Mouse (Mus musculus): Measurements from ENCODE around the gene Fkbp5.

Fkbp5 gene

GRCm38 (mm10) chr17:28463701-28464443, 53.5 kb downstream of the Fkbp5 start:
- no peak for DNase-seq (ENCODE audit: extremely low spot score, low spot score)

- no peak for DNase-seq (ENCODE audit: extremely low spot score, low spot score)
These were observed 56.9 kb downstream of the Fkbp5 start for GRCm38 (mm10) chr17:28460388-28460787.

GRCm38 (mm10) chr17:28455098-28455497, 62.2 kb downstream of the Fkbp5 start:
- DNase-seq (ENCODE audit: extremely low spot score, low spot score), result no peak

- DNase-seq (ENCODE audit: extremely low spot score, low spot score), result no peak
These were observed 64.4 kb downstream of the Fkbp5 start for GRCm38 (mm10) chr17:28452889-28453288.

GRCm38 (mm10) chr17:28451914-28452313, 65.4 kb downstream of the Fkbp5 start:
- no peak for DNase-seq (ENCODE audit: extremely low spot score, low spot score)

- DNase-seq (ENCODE audit: extremely low spot score, low spot score), result no peak
These were observed 65.8 kb downstream of the Fkbp5 start for GRCm38 (mm10) chr17:28451487-28451886.

- DNase-seq (ENCODE audit: extremely low spot score, low spot score), result no peak
These were observed 69.1 kb downstream of the Fkbp5 start for GRCm38 (mm10) chr17:28448225-28448624.

- DNase-seq (ENCODE audit: extremely low spot score, low spot score), result no peak
These were observed 69.5 kb downstream of the Fkbp5 start for GRCm38 (mm10) chr17:28447789-28448188.

- no peak for DNase-seq (ENCODE audit: extremely low spot score, low spot score)
These were observed 70.5 kb downstream of the Fkbp5 start for GRCm38 (mm10) chr17:28446820-28447168.

- DNase-seq (ENCODE audit: extremely low spot score, low spot score), result no peak
These were observed 71.2 kb downstream of the Fkbp5 start for GRCm38 (mm10) chr17:28445886-28446819.

- DNase-seq (ENCODE audit: extremely low spot score, low spot score), result no peak
These were observed 74.7 kb downstream of the Fkbp5 start for GRCm38 (mm10) chr17:28442661-28443060.

- DNase-seq (ENCODE audit: extremely low spot score, low spot score), result no peak
These were observed 78.8 kb downstream of the Fkbp5 start for GRCm38 (mm10) chr17:28438342-28439115.

- DNase-seq (ENCODE audit: extremely low spot score, low spot score), result no peak
These were observed 79.4 kb downstream of the Fkbp5 start for GRCm38 (mm10) chr17:28437938-28438337.

- DNase-seq (ENCODE audit: extremely low spot score, low spot score), result no peak
These were observed 82.3 kb downstream of the Fkbp5 start for GRCm38 (mm10) chr17:28434921-28435485.

GRCm38 (mm10) chr17:28433029-28433428, 84.3 kb downstream of the Fkbp5 start:
- no peak for DNase-seq (ENCODE audit: extremely low spot score, low spot score)

- no peak for DNase-seq (ENCODE audit: extremely low spot score, low spot score)
These were observed 85.4 kb downstream of the Fkbp5 start for GRCm38 (mm10) chr17:28431931-28432335.

- DNase-seq (ENCODE audit: extremely low spot score, low spot score), result no peak
These were observed 86.3 kb downstream of the Fkbp5 start for GRCm38 (mm10) chr17:28431038-28431437.

GRCm38 (mm10) chr17:28428474-28429258, 88.7 kb downstream of the Fkbp5 start:
- DNase-seq (ENCODE audit: extremely low spot score, low spot score), result no peak

GRCm38 (mm10) chr17:28427666-28428065, 89.7 kb downstream of the Fkbp5 start:
- no peak for DNase-seq (ENCODE audit: extremely low spot score, low spot score)

GRCm38 (mm10) chr17:28424373-28424772, 93.0 kb downstream of the Fkbp5 start:
- DNase-seq (ENCODE audit: extremely low spot score, low spot score), result no peak

GRCm38 (mm10) chr17:28421071-28421470, 96.3 kb downstream of the Fkbp5 start:
- DNase-seq (ENCODE audit: extremely low spot score, low spot score), result no peak
